Mouse (Mus musculus): ENCODE data around the gene Cdan1.

- TF ChIP-seq CTCF (IDR thresholded peaks at IDR 0.05; ENCODE audit: low read depth, low read length) (no peak), POLR2A (IDR thresholded peaks at IDR 0.05; ENCODE audit: borderline replicate concordance, low read depth, low read length) (no peak)
Observed at GRCm38 (mm10) chr2:120745496-120745895, 104.4 kb downstream of the Cdan1 start.

Measured in bone marrow macrophage, adult 2 months (primary cell).